Mouse (Mus musculus) lung, postnatal 0 days (tissue): ENCODE measurements around the gene Nrros. TPM values are rescaled to one million over a fixed set of nuclear protein-coding genes. Genes with fewer than 3 reads are reported as not detected.
A peak's percentile ranks its signal among the peaks of the same experiment; 100 is the strongest.

ENCODE experiments used
- ATAC-seq: fragments of 200-750 bp; cut with Nextera tagmentation; 2 replicates; pipeline ENCODE4 v1.8.0; 2017; ENCODE audit warnings: moderate library complexity
- DNase-seq: peaks from one replicate; pipeline ENCODE4 v3.0.0-alpha.2; 2016; ENCODE audit warnings: low spot score
- H3K27ac ChIP-seq: fragments of 300-500 bp; sonication (generic); 2 replicates; pipeline ENCODE4 v1.5.1; 2014; ENCODE audit warnings: antibody characterized with exemption, mild to moderate bottlenecking, low read length, mixed read lengths
- H3K27me3 ChIP-seq: fragments of 300-500 bp; sonication (generic); replicated peaks from 2 replicates; pipeline ENCODE4 v1.6.1; 2014; ENCODE audit warnings: low read length, mixed read lengths; ENCODE audit not compliant: insufficient read depth
- H3K36me3 ChIP-seq: fragments of 300-500 bp; sonication (generic); 2 replicates; pipeline ENCODE4 v1.6.1; 2014; ENCODE audit warnings: low read length, mixed read lengths; ENCODE audit not compliant: insufficient read depth
- H3K4me1 ChIP-seq: fragments of 300-500 bp; sonication (generic); 2 replicates; pipeline ENCODE4 v1.6.1; 2014; ENCODE audit warnings: antibody characterized with exemption, low read depth, low read length, mixed read lengths; ENCODE audit not compliant: insufficient read depth
- H3K4me2 ChIP-seq: fragments of 300-500 bp; sonication (generic); replicated peaks from 2 replicates; pipeline ENCODE4 v1.6.1; 2014; ENCODE audit warnings: low read depth, mild to moderate bottlenecking, low read length, moderate library complexity, mixed read lengths
- H3K4me3 ChIP-seq: fragments of 300-500 bp; sonication (generic); 2 replicates; pipeline ENCODE4 v1.5.1; 2014; ENCODE audit warnings: low read depth, low read length
- H3K9ac ChIP-seq: fragments of 300-500 bp; sonication (generic); replicated peaks from 2 replicates; pipeline ENCODE4 v1.6.1; 2014; ENCODE audit warnings: low read depth, mild to moderate bottlenecking
- H3K9me3 ChIP-seq: fragments of 300-500 bp; sonication (generic); 2 replicates; pipeline ENCODE4 v1.6.1; 2016; ENCODE audit warnings: low read length, mixed read lengths
- CTCF ChIP-seq: IDR thresholded peaks from 2 replicates; pipeline ENCODE4 v1.5.1; 2016; ENCODE audit warnings: antibody characterized with exemption, mild to moderate bottlenecking
- EP300 ChIP-seq: IDR thresholded peaks from 2 replicates; pipeline ENCODE4 v1.6.1; 2016; ENCODE audit warnings: antibody characterized with exemption, mild to moderate bottlenecking, control low read depth
- WGBS: fragments of 180-500 bp; shearing (Covaris S2); extraction: QIAGEN DNeasy Blood & Tissue Kit; methylation state at CpG from one replicate; pipeline ENCODE4 v1.1.7; 2014; 5-methylcytosine and 5-hydroxymethylcytosine counted together
- polyA plus RNA-seq: library from polyadenylated mRNA; unstranded; fragments of >200 nt; fragmentation: Nextera tagmentation; extraction: Ambion mirVana; gene quantifications from 2 replicates; pipeline ENCODE4 v1.2.1, GENCODE M21; 2015

Gene Nrros
- polyA plus RNA-seq, 1 experiment from 2014 or later: 31.5 TPM

GRCm38 (mm10) chr16:32175029-32175428 lies 9.6 kb upstream of the Nrros start:
- Histone ChIP-seq H3K9ac (no peak overlapping the region), H3K36me3 (no peaks in the 10 kb centered on the region), H3K4me2 (no peak overlapping the region), H3K27me3 (no peaks in the 10 kb centered on the region), H3K4me3 (no peak overlapping the region), H3K27ac (no peak overlapping the region), H3K9me3 (no peaks in the 10 kb centered on the region), H3K4me1 (no peaks in the 10 kb centered on the region)
- DNase-seq: no peak
- no peak for ATAC-seq
- WGBS: 91% methylated on average over 4 of the region's 4 CpGs
- TF ChIP-seq EP300 (no peak), CTCF (peak; percentile 24; the same call in 1 of the 2 replicates)

DNA sequence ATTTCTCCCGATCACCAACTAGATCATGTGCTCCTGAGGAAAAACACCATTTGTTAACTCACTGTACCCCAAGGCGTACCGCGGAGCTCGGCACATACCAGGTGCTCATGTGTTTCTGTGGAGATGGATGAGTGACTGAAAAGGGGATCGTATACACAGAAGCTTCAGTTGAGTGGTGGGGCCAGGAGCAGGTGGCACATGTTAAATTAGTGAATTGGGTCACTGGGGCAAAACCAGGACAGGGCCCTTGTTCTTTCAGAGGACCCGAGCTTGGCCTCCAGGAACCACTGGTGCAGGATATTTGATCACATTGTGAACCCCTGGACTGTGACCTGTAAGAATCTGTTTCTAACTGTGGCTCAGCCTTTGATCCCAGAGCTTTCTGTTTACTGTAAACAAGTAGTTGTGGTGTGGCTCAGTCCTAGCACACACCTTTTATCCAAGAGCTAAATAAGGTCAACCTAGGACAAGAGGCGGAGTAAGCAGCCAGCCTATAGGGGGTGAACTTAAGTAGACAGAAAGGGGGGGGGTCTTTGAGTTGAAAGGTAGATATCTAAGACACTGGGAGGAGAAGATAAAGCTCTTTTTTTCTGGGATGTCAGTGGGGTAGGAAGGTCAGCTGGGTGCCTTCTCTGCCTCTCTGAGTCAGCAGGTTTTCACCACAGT lies 9.1 kb upstream of the Nrros start:
- no peak overlapping the region for H3K4me3 ChIP-seq
- no peak overlapping the region for H3K9ac ChIP-seq
- WGBS: 83% methylated on average over 8 of the region's 8 CpGs
- no peak overlapping the region for H3K4me2 ChIP-seq
- ATAC-seq (no peak), DNase-seq (no peak)
- no peaks in the 10 kb centered on the region for H3K27me3 ChIP-seq
- TF ChIP-seq EP300: no peak
- no peak for TF ChIP-seq CTCF
- no peaks in the 10 kb centered on the region for H3K9me3 ChIP-seq
- no peaks in the 10 kb centered on the region for H3K36me3 ChIP-seq
- no peak overlapping the region for H3K27ac ChIP-seq
- no peaks in the 10 kb centered on the region for H3K4me1 ChIP-seq

- Histone ChIP-seq H3K4me3 (no peak overlapping the region), H3K36me3 (no peaks in the 10 kb centered on the region), H3K9ac (no peak overlapping the region), H3K9me3 (no peaks in the 10 kb centered on the region), H3K27ac (no peak overlapping the region), H3K4me2 (no peak overlapping the region), H3K4me1 (no peaks in the 10 kb centered on the region), H3K27me3 (no peaks in the 10 kb centered on the region)
- TF ChIP-seq CTCF (no peak), EP300 (no peak)
- WGBS: 73% methylated on average over 10 of the region's 11 CpGs
- ATAC-seq: no peak
- DNase-seq: no peak
These were observed 8.0 kb upstream of the Nrros start for GRCm38 (mm10) chr16:32173401-32173800.

DNA sequence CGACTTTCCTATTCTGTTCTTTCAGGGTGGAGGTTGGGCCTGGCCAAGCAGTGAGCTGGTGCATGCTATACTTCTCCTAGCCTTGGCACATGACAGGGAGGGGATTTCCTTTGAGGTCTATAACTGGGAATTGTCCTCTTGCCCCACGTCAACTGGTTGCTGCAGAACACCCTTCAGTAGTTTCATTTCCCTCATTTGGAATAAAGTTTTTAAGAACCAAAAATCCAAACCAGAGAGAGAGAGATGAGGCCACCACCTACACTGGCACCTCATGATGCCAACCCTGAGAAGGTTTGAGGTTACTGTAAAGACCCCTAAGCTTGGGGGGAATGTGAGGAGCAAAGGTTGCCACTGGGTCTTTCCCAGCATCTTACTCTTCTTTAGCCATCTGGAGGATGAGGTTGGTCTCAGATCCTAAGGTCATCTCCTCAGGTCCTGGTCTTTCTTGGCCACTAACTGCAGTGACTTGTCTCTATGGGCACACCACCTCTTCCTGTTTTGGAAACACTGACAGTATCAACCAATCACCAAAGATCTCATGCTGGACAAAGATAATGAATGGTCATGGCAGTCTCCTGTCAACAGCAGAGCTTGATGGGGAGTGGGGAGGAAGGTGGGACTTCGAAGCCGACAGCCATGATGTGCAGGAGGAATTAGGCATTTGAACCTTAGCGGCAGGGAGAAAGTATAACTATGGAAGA lies 5.8 kb upstream of the Nrros start:
- Histone ChIP-seq H3K4me2 (no peak overlapping the region), H3K36me3 (no peaks in the 10 kb centered on the region), H3K4me3 (no peak overlapping the region), H3K27ac (no peak overlapping the region), H3K9ac (no peak overlapping the region), H3K27me3 (no peaks in the 10 kb centered on the region), H3K4me1 (no peaks in the 10 kb centered on the region), H3K9me3 (no peaks in the 10 kb centered on the region)
- ATAC-seq (no peak), DNase-seq (peak; percentile 37)
- TF ChIP-seq CTCF: no peak
- TF ChIP-seq EP300: no peak
- WGBS: 87% methylated on average over 5 of the region's 5 CpGs

- H3K27me3 ChIP-seq: no peaks in the 10 kb centered on the region
- H3K4me2 ChIP-seq: no peak overlapping the region
- TF ChIP-seq CTCF (no peak), EP300 (no peak)
- H3K4me1 ChIP-seq: peaks cover 4% of the 10 kb centered on the region
- WGBS: 88% methylated on average over 4 of the region's 4 CpGs
- H3K9ac ChIP-seq: no peak overlapping the region
- no peaks in the 10 kb centered on the region for H3K9me3 ChIP-seq
- ATAC-seq (no peak), DNase-seq (no peak)
- H3K36me3 ChIP-seq: no peaks in the 10 kb centered on the region
- no peak overlapping the region for H3K4me3 ChIP-seq
- H3K27ac ChIP-seq: no peak overlapping the region
These were observed 2.6 kb upstream of the Nrros start for GRCm38 (mm10) chr16:32167819-32168545.

- DNase-seq: no peak
- TF ChIP-seq CTCF: no peak
- Histone ChIP-seq H3K4me2 (peak overlapping the region; percentile 59), H3K36me3 (no peaks in the 10 kb centered on the region), H3K27me3 (no peaks in the 10 kb centered on the region), H3K9ac (peak overlapping the region; percentile 65; the same call in 1 of the 2 replicates), H3K27ac (peak overlapping the region; percentile 68; the same call in 1 of the 2 replicates), H3K4me1 (peaks cover 4% of the 10 kb centered on the region), H3K9me3 (no peaks in the 10 kb centered on the region), H3K4me3 (peak overlapping the region; percentile 52)
- peak; percentile 21; the same call in 1 of the 2 replicates for ATAC-seq
- 51% methylated on average over 19 of the region's 19 CpGs for whole genome bisulfite sequencing
These were observed 882 bp downstream of the Nrros start for GRCm38 (mm10) chr16:32164396-32165027.
